Mouse (Mus musculus) thymus, adult 2 months (tissue): ENCODE measurements around the gene Megf8. TPM values are rescaled to one million over a fixed set of nuclear protein-coding genes. Genes with fewer than 3 reads are reported as not detected.

Experiments
- DNase-seq: peaks from one replicate; pipeline ENCODE4 v3.0.0; 2021
- H3K27ac ChIP-seq: fragments of 200-500 bp; 2 replicates; pipeline ENCODE4 v1.5.1; 2012; ENCODE audit warnings: low read length, control low read depth; ENCODE audit not compliant: control insufficient read depth, insufficient read depth
- H3K27me3 ChIP-seq: fragments of 200-500 bp; 2 replicates; pipeline ENCODE4 v1.6.1; 2012; ENCODE audit warnings: mild to moderate bottlenecking, low read length, moderate library complexity, mixed read lengths; ENCODE audit not compliant: control insufficient read depth, insufficient read depth
- H3K36me3 ChIP-seq: fragments of 200-500 bp; 2 replicates; pipeline ENCODE4 v1.6.1; 2012; ENCODE audit warnings: mild to moderate bottlenecking, low read length, moderate library complexity; ENCODE audit not compliant: control insufficient read depth, insufficient read depth
- H3K4me1 ChIP-seq: fragments of 200-500 bp; replicated peaks from 2 replicates; pipeline ENCODE4 v1.6.1; 2012; ENCODE audit warnings: low read length; ENCODE audit not compliant: control insufficient read depth, insufficient read depth
- H3K4me3 ChIP-seq: fragments of 200-500 bp; 2 replicates; pipeline ENCODE4 v1.5.1; 2012; ENCODE audit warnings: mild to moderate bottlenecking, low read length, control low read depth, moderate library complexity; ENCODE audit not compliant: control insufficient read depth, insufficient read depth
- CTCF ChIP-seq: fragments of 200-500 bp; IDR thresholded peaks from 2 replicates; pipeline ENCODE4 v1.5.1; 2012; ENCODE audit warnings: mild to moderate bottlenecking, control low read depth, low read length, moderate library complexity, borderline replicate concordance; ENCODE audit not compliant: control insufficient read depth, poor library complexity, insufficient read depth; ENCODE audit errors: extremely low read depth
- POLR2A ChIP-seq: fragments of 200-500 bp; IDR thresholded peaks from 2 replicates; pipeline ENCODE4 v1.6.1; 2012; ENCODE audit warnings: mild to moderate bottlenecking, low read length, control low read depth, moderate library complexity; ENCODE audit not compliant: control insufficient read depth, poor library complexity, insufficient read depth; ENCODE audit errors: extremely low read depth
- WGBS: fragments of 180-500 bp; shearing (Covaris S2); methylation state at CpG from one replicate; pipeline ENCODE4 v1.1.7; 2018; 5-methylcytosine and 5-hydroxymethylcytosine counted together
- polyA plus RNA-seq: library from polyadenylated mRNA; depleted of rRNA; stranded (reverse); fragments of >200 nt; gene quantifications from 2 replicates; pipeline ENCODE4 v1.2.3, GENCODE M21; 2012; rRNA removed

The Megf8 gene
- 11.9 and 14.8 TPM in 2 replicates for polyA plus RNA-seq

GRCm38 (mm10) chr7:25316532-25317445, at the start of gene Megf8:
Gene Megf8 (plus strand): TSS chr7:25317164.
- Histone ChIP-seq H3K27me3 (peaks cover 22% of the 10 kb centered on the region), H3K36me3 (no peaks in the 10 kb centered on the region), H3K4me1 (no peaks in the 10 kb centered on the region), H3K27ac (no peak within 1 kb of the TSS), H3K4me3 (peak within 1 kb of the TSS; percentile 44)
- DNase-seq, result peak; percentile 92
- TF ChIP-seq POLR2A (peak; percentile 6; the same call in 1 of the 2 replicates), CTCF (no peak)
- WGBS, result 18% methylated on average over 52 of the region's 52 CpGs

GRCm38 (mm10) chr7:25267301-25267750, 49.6 kb upstream of the Megf8 start, which contains the start of gene Cic:
Gene Cic (plus strand): TSS chr7:25267704.
- Histone ChIP-seq H3K27ac (peak within 1 kb of the TSS; percentile 84), H3K4me1 (peaks cover 26% of the 10 kb centered on the region), H3K4me3 (peak within 1 kb of the TSS; percentile 77), H3K36me3 (no peaks in the 10 kb centered on the region), H3K27me3 (no peaks in the 10 kb centered on the region)
- peak; percentile 16; the same call in 1 of the 2 replicates for TF ChIP-seq POLR2A
- 0 out of 2 replicates have a peak, but pooled peaks have one; percentile 34 for TF ChIP-seq CTCF
- peak; percentile 99 for DNase-seq
- under 1% methylated on average over 29 of the region's 29 CpGs for WGBS

GRCm38 (mm10) chr7:25267751-25268463, 49.1 kb upstream of the Megf8 start:
- 0 out of 2 replicates have a peak, but pooled peaks have one; percentile 50 for TF ChIP-seq CTCF
- TF ChIP-seq POLR2A, result peak; percentile 39
- peak; percentile 98 for DNase-seq
- no peaks in the 10 kb centered on the region for H3K36me3 ChIP-seq
- peak overlapping the region; percentile 84 for H3K27ac ChIP-seq
- under 1% methylated on average over 33 of the region's 33 CpGs for WGBS
- H3K27me3 ChIP-seq, result no peaks in the 10 kb centered on the region
- peaks cover 26% of the 10 kb centered on the region for H3K4me1 ChIP-seq
- peak overlapping the region; percentile 77 for H3K4me3 ChIP-seq

GRCm38 (mm10) chr7:25268588-25268987, 48.4 kb upstream of the Megf8 start:
- Histone ChIP-seq H3K27ac (peak overlapping the region; percentile 84), H3K36me3 (no peaks in the 10 kb centered on the region), H3K4me3 (peak overlapping the region; percentile 77), H3K27me3 (no peaks in the 10 kb centered on the region), H3K4me1 (peaks cover 32% of the 10 kb centered on the region)
- DNase-seq, result no peak
- TF ChIP-seq CTCF (no peak), POLR2A (no peak)
- WGBS, result 1% methylated on average over 7 of the region's 7 CpGs

GRCm38 (mm10) chr7:25269029-25269428, 47.9 kb upstream of the Megf8 start:
- Histone ChIP-seq H3K36me3 (no peaks in the 10 kb centered on the region), H3K27ac (peak overlapping the region; percentile 84), H3K27me3 (no peaks in the 10 kb centered on the region), H3K4me1 (peaks cover 36% of the 10 kb centered on the region), H3K4me3 (peak overlapping the region; percentile 77)
- no peak for DNase-seq
- TF ChIP-seq CTCF, result no peak
- no peak for TF ChIP-seq POLR2A
- WGBS, result 4% methylated on average over 4 of the region's 4 CpGs

- Histone ChIP-seq H3K36me3 (no peaks in the 10 kb centered on the region), H3K27ac (peak overlapping the region; percentile 84), H3K4me1 (peaks cover 43% of the 10 kb centered on the region), H3K27me3 (no peaks in the 10 kb centered on the region), H3K4me3 (peak overlapping the region; percentile 77)
- no peak for DNase-seq
- TF ChIP-seq POLR2A (no peak), CTCF (no peak)
- 15% methylated on average over 8 of the region's 8 CpGs for WGBS
Observed at GRCm38 (mm10) chr7:25269545-25270271, 47.3 kb upstream of the Megf8 start.
